Mouse (Mus musculus): Measurements from ENCODE around the gene Slc26a8.
"Not testable (repeated sequence)": the region's sequence is repeated elsewhere in the genome, so short reads cannot be mapped to it uniquely, and the experiment has no call there.

Gene Slc26a8

DNA sequence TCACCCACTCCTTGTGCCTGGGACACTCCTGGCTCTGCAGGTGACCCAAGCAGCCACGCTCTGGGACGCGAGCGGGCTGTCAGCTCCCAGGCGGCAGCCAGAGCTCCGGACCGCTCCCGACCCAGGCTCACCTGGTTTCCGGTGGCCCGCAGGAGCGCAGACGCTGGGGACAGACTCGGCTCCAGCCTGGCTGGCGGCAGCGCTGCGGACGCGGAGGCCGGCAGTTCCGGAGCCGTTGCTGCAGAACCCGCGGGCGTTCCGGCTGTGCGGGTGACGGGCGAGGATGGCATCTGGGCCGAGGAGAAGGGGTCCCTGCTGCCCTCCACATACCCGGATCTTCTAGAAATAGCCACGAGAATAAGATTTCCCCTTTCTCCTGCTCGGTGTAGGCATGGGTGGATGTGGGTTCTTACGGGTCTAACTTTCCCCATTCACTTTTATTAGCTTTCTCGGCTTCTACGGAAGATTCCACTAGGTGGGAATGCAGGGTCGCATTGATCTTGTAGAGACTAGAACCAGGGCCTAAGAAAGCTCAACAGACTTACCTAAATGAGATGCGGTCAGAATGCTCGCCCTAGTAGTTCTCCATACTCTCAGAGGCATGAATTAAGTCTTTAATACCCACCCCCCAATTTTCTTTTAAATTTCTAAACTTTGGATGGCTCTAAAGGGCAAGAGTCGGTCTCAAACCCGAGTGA lies at the start of gene Slc26a8:
Slc26a8 (minus strand) TSS at position 648 of the 698 bp plus-strand sequence.
- DNase-seq (ENCODE audit: low read depth, low spot score), result no peak

DNA sequence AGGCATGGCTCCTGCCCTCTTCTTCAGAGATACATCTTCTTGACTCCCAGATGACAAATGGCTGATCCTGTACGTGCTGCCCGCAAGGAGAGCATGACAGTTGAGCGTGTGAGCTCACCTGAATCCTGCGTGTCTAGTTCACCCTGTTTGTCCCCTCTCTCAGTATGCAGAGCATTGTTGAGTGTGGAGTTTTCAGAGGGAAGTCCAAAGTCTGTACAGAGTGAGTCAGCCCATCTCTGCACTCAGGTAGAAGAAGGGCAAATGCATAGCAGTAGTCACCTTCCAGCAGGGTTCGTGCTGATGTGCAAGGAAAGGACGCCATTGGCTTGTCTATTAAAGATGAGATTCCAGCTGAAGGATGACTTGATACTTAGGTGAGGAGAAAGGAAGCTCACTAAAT lies 49.2 kb upstream of the Slc26a8 start:
- no peak for DNase-seq (ENCODE audit: low read depth, low spot score)

- no peak for DNase-seq (ENCODE audit: low read depth, low spot score)
These were observed 47.9 kb upstream of the Slc26a8 start for GRCm38 (mm10) chr17:28737973-28738372.

DNA sequence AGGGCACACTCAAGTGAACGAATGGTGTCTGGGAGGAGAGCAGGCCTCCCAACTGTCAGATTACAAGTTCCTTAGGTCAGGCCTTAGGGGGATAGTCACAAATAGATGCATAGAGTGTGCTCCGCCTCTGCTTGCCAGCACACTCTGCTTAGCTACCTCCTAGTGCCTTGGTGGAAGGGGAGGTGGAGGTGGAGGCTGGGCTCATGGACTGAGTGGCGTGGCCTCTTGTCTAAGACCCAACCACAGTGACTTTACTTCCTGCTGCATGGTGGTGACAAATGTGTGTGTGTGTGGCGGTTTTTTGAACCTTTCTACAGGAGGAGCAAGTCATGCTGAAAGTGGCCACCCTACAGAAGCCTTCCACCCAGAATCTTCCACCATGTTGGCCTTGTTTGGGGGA lies 46.5 kb upstream of the Slc26a8 start:
- DNase-seq (ENCODE audit: low read depth, low spot score), result no peak

DNA sequence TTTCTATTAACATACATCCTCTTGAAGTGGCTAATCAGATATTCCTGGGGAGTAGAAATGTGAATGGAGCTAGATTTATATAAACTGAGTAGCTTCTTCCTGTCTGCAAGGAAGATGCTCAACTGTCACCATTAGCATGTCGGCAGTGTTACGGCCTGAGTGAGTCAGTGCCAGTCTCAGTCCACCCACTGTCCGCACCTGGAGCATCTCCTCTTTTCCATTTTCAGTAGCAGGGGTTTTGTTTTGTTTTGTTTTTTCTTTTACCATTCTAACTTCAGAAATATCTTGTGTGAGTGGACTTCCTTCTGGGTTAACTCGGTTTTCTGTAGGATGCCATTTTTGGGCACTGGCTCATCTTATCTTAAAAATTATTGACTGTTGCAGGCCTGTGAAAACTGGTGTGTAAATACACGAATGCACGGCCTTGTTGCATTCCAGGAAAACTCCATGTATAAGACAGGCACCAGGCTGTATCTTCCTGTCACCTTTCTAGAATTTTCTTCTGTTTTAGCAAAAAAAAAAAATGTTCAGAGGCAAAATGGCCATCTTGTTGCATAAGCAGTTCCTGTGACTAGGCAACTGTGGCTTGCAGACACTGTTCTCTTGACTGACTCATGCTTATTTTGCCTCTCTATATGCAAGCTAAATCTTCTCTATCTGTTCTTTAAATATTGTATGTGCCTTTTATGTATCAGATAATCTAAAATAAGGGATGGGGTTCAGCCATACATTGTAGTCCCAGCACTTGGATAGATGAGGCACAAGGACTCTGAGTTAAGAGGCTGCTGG lies 45.5 kb upstream of the Slc26a8 start:
- no peak for DNase-seq (ENCODE audit: low read depth, low spot score)

- not testable (repeated sequence) for DNase-seq (ENCODE audit: low read depth, low spot score)
These were observed 37.5 kb upstream of the Slc26a8 start for GRCm38 (mm10) chr17:28727511-28727910.

- no peak for DNase-seq (ENCODE audit: low read depth, low spot score)
These were observed 35.8 kb upstream of the Slc26a8 start, which contains the start of gene AC170998.1 for GRCm38 (mm10) chr17:28725783-28726182. TSS of gene AC170998.1 (plus strand) at chr17:28726083.

- DNase-seq (ENCODE audit: low read depth, low spot score), result no peak
These were observed 27.5 kb upstream of the Slc26a8 start for GRCm38 (mm10) chr17:28717535-28717934.

GRCm38 (mm10) chr17:28715832-28716548 lies 26.0 kb upstream of the Slc26a8 start:
- no peak for DNase-seq (ENCODE audit: low read depth, low spot score)

GRCm38 (mm10) chr17:28714006-28714405 lies 24.0 kb upstream of the Slc26a8 start:
- peak; percentile 33 for DNase-seq (ENCODE audit: low read depth, low spot score)

DNA sequence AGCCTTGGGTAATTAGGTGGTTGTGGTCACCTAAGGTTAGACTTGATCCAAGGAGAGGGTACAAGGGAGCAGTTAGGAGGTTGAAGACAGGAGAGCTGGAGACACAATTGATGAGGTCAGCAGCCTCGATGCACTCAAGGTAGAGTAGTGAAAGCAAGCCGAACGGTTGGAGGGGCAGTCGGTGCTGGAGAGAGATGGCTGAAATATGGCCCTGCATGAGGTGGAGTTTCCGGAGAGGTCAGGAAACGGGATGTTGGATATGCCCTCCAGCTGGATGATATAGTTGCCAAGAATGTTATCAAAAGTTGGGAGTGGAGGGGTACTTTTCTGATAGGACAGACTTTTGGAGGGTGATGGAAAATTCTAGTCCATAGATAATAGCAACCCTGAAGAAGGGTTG lies 22.3 kb upstream of the Slc26a8 start:
- DNase-seq (ENCODE audit: low read depth, low spot score), result no peak

- no peak for DNase-seq (ENCODE audit: low read depth, low spot score)
These were observed 21.2 kb upstream of the Slc26a8 start for GRCm38 (mm10) chr17:28711237-28711636.

GRCm38 (mm10) chr17:28710291-28710688 lies 20.3 kb upstream of the Slc26a8 start:
- DNase-seq (ENCODE audit: low read depth, low spot score), result no peak

DNA sequence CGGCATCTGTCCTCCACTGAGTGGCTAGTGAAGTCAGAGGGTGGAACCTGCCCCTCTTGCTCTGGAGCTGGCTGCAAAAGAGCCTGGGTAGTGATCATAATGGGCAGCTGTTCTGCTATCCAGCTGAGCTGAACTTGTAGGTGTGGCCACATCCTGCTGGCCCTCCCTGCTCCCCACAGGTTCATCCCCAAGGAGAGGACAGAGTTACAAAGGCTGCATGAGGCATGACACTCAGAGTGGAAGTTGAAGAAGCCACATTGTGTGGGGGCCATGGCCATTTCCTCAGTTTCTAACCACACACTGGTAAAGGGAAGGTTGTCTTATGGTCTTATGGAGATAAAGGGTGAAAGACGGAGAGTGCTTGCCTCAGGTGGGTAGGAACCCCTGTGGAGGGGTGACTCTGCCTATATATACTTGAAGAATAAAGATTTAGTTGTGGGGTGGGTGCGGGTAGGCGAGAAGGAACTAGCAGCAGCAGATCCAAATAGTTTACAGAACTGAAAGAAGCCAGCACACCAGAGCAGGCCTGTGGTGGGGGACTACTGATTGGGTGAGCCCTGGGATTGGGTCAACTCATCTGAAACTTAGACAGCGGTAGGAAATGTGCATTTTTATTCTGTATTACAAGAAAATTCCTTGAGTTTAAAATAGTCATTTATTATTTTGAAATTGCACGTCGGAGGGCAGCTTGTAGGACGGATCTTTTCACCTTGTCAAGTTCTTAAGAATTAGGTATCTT lies 19.7 kb upstream of the Slc26a8 start:
- no peak for DNase-seq (ENCODE audit: low read depth, low spot score)

DNA sequence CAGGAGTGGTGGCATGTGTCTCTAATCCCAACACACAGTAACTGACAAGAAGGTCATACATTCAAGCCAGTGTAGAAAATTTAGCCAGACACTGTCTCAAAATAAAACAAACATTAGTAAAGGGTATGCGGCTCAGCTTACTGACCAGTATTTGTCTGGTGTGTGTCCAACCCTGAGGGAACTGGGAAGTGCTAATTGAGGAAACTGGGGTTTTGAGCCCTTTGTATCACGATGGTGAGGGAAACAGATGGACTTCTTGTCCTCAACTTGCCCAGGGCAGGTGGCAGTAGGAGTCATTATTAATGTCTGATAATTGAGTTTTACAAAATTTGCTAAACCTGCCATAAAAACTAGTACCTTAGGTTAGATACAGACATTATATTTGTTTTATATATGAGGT lies 19.0 kb upstream of the Slc26a8 start:
- no peak for DNase-seq (ENCODE audit: low read depth, low spot score)

DNA sequence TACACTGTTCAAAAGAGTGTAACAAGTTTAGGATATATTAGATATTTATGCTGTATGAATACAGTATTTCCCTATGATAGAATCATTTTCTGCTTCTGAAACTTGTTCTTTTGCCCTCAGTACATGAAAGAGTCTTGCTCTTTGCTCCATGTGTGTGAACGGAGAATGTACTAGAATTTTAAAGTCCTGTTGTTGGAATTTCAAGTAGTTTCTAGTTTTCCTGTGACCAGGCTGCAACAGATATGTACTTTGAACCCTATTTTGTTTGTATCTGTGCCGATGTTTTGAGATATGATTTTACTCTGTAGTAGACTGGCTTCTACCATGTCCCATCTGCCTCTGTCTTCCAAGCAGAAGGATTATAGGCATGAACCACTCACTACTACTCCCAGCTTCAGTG lies 17.8 kb upstream of the Slc26a8 start:
- DNase-seq (ENCODE audit: low read depth, low spot score), result no peak

DNA sequence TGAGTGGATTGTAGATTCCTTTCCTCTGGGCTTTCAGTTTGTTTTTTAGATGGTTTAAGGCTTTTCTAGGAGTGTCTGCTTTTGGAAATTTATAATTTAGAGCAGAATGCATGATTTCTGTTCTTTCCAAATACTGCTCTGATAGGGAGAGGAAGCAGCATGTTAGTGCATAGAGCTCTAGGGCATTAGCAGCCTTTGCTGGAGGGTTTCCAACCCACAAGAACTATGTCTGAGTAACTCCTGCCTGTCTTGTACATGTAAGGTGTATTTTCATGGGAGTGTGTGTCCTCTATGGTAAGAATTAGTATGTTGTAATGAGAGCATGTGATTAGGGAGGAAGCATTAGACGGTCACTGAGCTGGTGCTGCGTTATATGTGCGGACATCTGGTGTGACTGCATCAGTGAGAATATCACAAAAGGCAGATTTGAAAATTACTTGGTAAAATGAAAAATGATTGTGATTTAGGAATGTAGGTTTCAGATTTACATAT lies 17.1 kb upstream of the Slc26a8 start:
- no peak for DNase-seq (ENCODE audit: low read depth, low spot score)

GRCm38 (mm10) chr17:28706697-28707096 lies 16.7 kb upstream of the Slc26a8 start:
- DNase-seq (ENCODE audit: low read depth, low spot score), result no peak

DNA sequence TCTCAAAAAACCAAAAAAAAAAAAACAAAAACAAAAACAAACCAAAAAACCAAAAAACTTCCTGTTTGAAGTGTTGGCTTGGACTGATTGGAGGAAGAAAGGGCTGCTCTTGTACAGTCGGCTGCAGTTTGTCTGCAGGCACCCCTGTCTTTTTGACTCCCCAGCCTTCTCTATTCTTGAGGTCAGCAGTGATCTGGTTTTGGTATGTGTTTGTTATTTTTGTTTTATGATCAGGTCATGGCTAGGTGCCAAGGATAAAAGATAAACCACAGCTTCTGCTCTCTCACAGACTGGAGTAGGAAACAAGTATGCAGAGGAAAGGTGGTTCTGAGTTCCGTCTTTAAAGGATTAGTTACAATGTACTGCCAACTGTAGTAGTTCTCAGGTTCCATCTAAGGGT lies 12.6 kb upstream of the Slc26a8 start:
- DNase-seq (ENCODE audit: low read depth, low spot score), result no peak

DNA sequence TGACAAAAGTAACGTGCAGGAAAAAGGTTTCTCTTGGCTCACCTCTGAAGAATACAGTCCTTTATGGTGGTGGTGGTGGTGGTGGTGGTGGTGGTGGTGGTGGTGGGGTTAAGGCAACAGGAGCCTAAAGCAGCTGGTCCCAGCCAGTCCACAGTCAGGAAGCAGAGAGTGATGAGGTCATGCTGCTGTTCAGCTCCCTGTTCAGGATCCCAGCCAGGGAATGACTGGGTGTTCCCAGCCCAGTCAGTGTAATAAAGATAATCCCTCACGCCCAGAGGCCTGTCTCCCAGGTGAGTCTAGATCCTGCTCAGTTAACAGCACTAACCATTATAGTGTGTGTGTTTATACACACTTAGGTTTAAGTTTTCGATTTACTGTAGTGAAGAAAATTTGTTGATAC lies 11.7 kb upstream of the Slc26a8 start:
- no peak for DNase-seq (ENCODE audit: low read depth, low spot score)

DNA sequence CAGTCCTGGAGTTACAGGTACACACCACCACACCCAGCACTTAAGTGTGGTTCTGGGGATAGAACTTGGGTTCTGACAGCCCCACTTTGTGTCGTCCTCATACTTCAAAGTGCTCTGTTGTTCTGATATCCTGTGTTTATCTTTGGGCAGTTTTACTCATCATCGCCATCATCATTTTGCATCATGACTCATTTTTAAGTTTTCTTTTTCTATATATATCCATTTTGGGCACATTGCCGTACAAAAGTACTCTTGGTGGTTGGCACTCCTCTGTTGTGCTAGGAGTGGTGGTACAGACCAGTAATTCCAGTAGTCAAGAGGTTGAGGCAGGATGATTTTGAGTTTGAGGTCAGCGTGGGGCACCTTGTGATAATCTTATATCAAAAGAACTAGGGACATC lies 11.1 kb upstream of the Slc26a8 start:
- no peak for DNase-seq (ENCODE audit: low read depth, low spot score)

DNA sequence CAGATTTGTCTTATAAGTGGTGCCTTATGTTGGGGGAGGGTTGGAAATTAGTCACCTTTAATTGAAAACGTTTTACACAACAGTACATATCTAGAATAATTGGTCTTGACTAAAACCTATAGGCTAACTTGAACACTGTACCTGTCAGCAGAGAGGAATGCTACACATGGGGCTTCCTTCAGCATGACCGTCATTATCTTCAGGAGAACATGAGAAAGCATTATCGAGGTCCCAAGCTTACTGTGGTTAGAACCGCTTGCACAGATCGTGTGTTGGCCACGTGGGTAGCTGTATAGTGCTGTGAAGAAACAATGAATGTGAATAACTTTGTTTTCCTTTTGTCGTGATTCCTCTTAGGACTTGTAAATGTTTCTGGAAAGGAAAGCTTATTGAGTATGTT lies 9.8 kb upstream of the Slc26a8 start:
- DNase-seq (ENCODE audit: low read depth, low spot score), result no peak

All from ES-CJ7 (cell line).